Mouse (Mus musculus): Measurements from ENCODE around the gene Ikzf3.

DNA sequence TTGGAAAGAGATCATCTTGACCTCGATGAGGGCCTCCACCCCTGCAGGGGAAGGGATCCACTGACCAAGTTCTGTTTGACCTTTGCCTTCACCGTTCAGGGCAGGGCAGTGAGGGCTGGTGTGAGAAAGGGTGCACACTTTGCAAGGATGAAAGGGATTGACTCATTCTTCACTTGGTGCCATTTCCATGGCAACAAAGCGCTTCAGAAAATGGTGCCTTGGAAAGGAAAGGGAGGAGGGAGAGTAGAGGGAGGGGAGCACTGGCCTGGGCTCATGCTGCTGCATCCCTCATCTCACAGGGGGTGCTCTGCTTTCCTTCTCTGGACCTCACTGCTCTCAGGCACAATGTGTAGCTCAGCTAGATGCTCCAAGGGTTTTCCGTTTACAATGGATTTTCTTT is 73.1 kb downstream of the Ikzf3 start:
- TF ChIP-seq POLR2A (IDR thresholded peaks at IDR 0.05; ENCODE audit: control insufficient read depth, low read depth, low read length) (no peak), CTCF (IDR thresholded peaks at IDR 0.05; ENCODE audit: control insufficient read depth, insufficient read depth, insufficient replicate concordance, low read depth, low read length) (no peak)

All from testis, adult 2 months (tissue).